23 mouse cellular contexts compared by ENCODE assay signal in the genomic region with DNA sequence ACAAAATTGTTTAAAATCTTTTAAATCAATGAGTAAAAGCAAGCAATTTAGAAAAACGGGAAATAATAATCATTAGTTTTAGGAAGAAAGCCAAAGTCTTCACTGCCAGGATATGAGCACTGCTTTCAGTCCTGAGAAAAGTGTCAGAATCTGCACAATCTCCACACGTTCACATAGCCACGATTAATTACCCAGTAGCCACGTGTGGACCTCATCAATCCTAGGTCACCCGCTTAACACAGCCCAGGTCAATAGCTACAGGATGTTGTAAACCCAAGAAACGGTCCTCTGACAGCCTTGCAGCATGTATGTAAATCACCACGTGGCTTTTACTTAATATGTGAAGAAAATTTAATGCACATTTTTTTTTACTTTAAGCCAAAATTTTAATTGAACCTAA.
A peak's percentile ranks its signal among the peaks of the same experiment; 100 is the strongest.
DNase-seq lines count a peak whose midpoint lies in the region; ATAC-seq and TF ChIP-seq lines count a peak whose summit lies in the region.
"Had no signal": no experiment of that assay in that cellular context is flagged by ENCODE, and none has a peak within 500 bp of the region (broad histone marks: within the 10 kb centered on the region; RNA-seq: fewer than 3 reads in every experiment).

No protein-coding gene starts in this region.

- WGBS in forebrain, embryonic 10.5 days, result 71% methylated on average over 7 of the region's 7 CpGs
- 16% methylated on average over 7 of the region's 7 CpGs for WGBS in forebrain, postnatal 0 days
- 41% methylated on average over 7 of the region's 7 CpGs for WGBS in neural tube, embryonic 11.5 days
- 16% methylated on average over 7 of the region's 7 CpGs for WGBS in forebrain, embryonic 15.5 days
- 47% methylated on average over 7 of the region's 7 CpGs for WGBS in midbrain, embryonic 13.5 days

- no peaks in the 10 kb centered on the region for H3K36me3 ChIP-seq in forebrain, embryonic 10.5 days (replicated peaks)
- H3K36me3 ChIP-seq in forebrain, postnatal 0 days (ENCODE audit: insufficient read depth), result no peaks in the 10 kb centered on the region
- no peaks in the 10 kb centered on the region for H3K36me3 ChIP-seq in neural tube, embryonic 11.5 days (ENCODE audit: control insufficient read depth, insufficient read depth, low read length)
- no peaks in the 10 kb centered on the region for H3K36me3 ChIP-seq in forebrain, embryonic 15.5 days
- H3K36me3 ChIP-seq in midbrain, embryonic 13.5 days, result no peaks in the 10 kb centered on the region
- H3K36me3 ChIP-seq: liver, embryonic 12.5 days had no signal

- no peak overlapping the region for H3K9ac ChIP-seq in forebrain, postnatal 0 days
- H3K9ac ChIP-seq in neural tube, embryonic 11.5 days (ENCODE audit: low read length), result no peak overlapping the region
- H3K9ac ChIP-seq in forebrain, embryonic 15.5 days (replicated peaks), result no peak overlapping the region
- H3K9ac ChIP-seq in midbrain, embryonic 13.5 days (replicated peaks), result no peak overlapping the region
- H3K9ac ChIP-seq: liver, embryonic 12.5 days had no signal

- H3K9me3 ChIP-seq in forebrain, embryonic 10.5 days, result no peaks in the 10 kb centered on the region
- H3K9me3 ChIP-seq in forebrain, postnatal 0 days (ENCODE audit: low read length), result no peaks in the 10 kb centered on the region
- no peaks in the 10 kb centered on the region for H3K9me3 ChIP-seq in neural tube, embryonic 11.5 days (ENCODE audit: control insufficient read depth, low read length)
- no peaks in the 10 kb centered on the region for H3K9me3 ChIP-seq in forebrain, embryonic 15.5 days
- H3K9me3 ChIP-seq in midbrain, embryonic 13.5 days, result no peaks in the 10 kb centered on the region
- H3K9me3 ChIP-seq: liver, embryonic 12.5 days; megakaryocyte, embryonic 14.5 days had no signal

- no peaks in the 10 kb centered on the region for H3K27me3 ChIP-seq in forebrain, embryonic 10.5 days (ENCODE audit: poor library complexity, severe bottlenecking)
- no peaks in the 10 kb centered on the region for H3K27me3 ChIP-seq in forebrain, postnatal 0 days (ENCODE audit: insufficient read depth, low read length)
- no peaks in the 10 kb centered on the region for H3K27me3 ChIP-seq in neural tube, embryonic 11.5 days (ENCODE audit: control insufficient read depth, insufficient read depth, low read length)
- H3K27me3 ChIP-seq in forebrain, embryonic 15.5 days, result no peaks in the 10 kb centered on the region
- no peaks in the 10 kb centered on the region for H3K27me3 ChIP-seq in midbrain, embryonic 13.5 days
- H3K27me3 ChIP-seq: liver, embryonic 12.5 days; megakaryocyte, embryonic 14.5 days; Patski had no signal

- H3K4me1 ChIP-seq in forebrain, embryonic 10.5 days, result peaks cover 13% of the 10 kb centered on the region
- H3K4me1 ChIP-seq in forebrain, postnatal 0 days (ENCODE audit: insufficient read depth), result no peaks in the 10 kb centered on the region
- H3K4me1 ChIP-seq in neural tube, embryonic 11.5 days (ENCODE audit: control insufficient read depth, insufficient read depth, low read length), result no peaks in the 10 kb centered on the region
- H3K4me1 ChIP-seq in forebrain, embryonic 15.5 days, result peaks cover 10% of the 10 kb centered on the region
- peaks cover 7% of the 10 kb centered on the region for H3K4me1 ChIP-seq in midbrain, embryonic 13.5 days (replicated peaks)
- H3K4me1 ChIP-seq: liver, embryonic 12.5 days; megakaryocyte, embryonic 14.5 days had no signal

- ATAC-seq in forebrain, postnatal 0 days, result no peak
- peak; percentile 69 for ATAC-seq in neural tube, embryonic 11.5 days (ENCODE audit: insufficient read depth, low FRiP score, low TSS enrichment)
- peak; percentile 53; the same call in 1 of the 2 replicates for ATAC-seq in forebrain, embryonic 15.5 days (replicated peaks)
- peak; percentile 69 for ATAC-seq in midbrain, embryonic 13.5 days
- ATAC-seq: CD4-positive, CD25-positive, alpha-beta regulatory T cell, adult 4 months; liver, embryonic 12.5 days; Patski had no signal

- no peak for DNase-seq in forebrain, embryonic 10.5 days (ENCODE audit: extremely low spot score, low spot score)
- no peak for DNase-seq in forebrain, postnatal 0 days
- no peak for DNase-seq in neural tube, embryonic 11.5 days (ENCODE audit: low spot score)
- no peak for DNase-seq in neural tube, embryonic 10.5 days (ENCODE audit: extremely low spot score, low spot score)
- DNase-seq in frontal cortex, postnatal 25 days (ENCODE audit: low spot score in 2 of 2), result no peak
- DNase-seq in frontal cortex, postnatal 14 days (ENCODE audit: low spot score in 2 of 2), result no peak
- DNase-seq: adrenal gland, postnatal 10 days; cerebellum, postnatal 10 days; gastrocnemius, postnatal 10 days; heart, adult 2 months; kidney, adult 8-10 months; kidney, postnatal 14 days; left cerebral cortex, postnatal 4 days; lung, adult 2 months; spleen, adult 18-20 months; thymus, postnatal 25 days had no signal

- no peak for TF ChIP-seq CTCF in forebrain, postnatal 0 days (IDR thresholded peaks at IDR 0.05; ENCODE audit: low read depth)

- no peak overlapping the region for H3K4me2 ChIP-seq in forebrain, postnatal 0 days (ENCODE audit: low read depth)
- no peak overlapping the region for H3K4me2 ChIP-seq in neural tube, embryonic 11.5 days (ENCODE audit: low read depth)
- 0 out of 2 replicates have a peak overlapping the region, but pooled peaks have one; percentile 9 for H3K4me2 ChIP-seq in forebrain, embryonic 15.5 days (replicated peaks)
- H3K4me2 ChIP-seq in midbrain, embryonic 13.5 days (replicated peaks), result no peak overlapping the region
- H3K4me2 ChIP-seq: liver, embryonic 12.5 days had no signal

- H3K4me3 ChIP-seq in forebrain, embryonic 10.5 days, result no peak overlapping the region
- no peak overlapping the region for H3K4me3 ChIP-seq in forebrain, postnatal 0 days (ENCODE audit: low read depth, low read length)
- H3K4me3 ChIP-seq in neural tube, embryonic 11.5 days (ENCODE audit: low read depth, low read length), result no peak overlapping the region
- no peak overlapping the region for H3K4me3 ChIP-seq in forebrain, embryonic 15.5 days
- H3K4me3 ChIP-seq in midbrain, embryonic 13.5 days (replicated peaks), result no peak overlapping the region
- H3K4me3 ChIP-seq: heart, adult 2 months; left cerebral cortex, adult 2 months; liver, embryonic 12.5 days; megakaryocyte, embryonic 14.5 days had no signal

- peak overlapping the region; percentile 25; the same call in 1 of the 2 replicates for H3K27ac ChIP-seq in forebrain, embryonic 10.5 days
- no peak overlapping the region for H3K27ac ChIP-seq in forebrain, postnatal 0 days (ENCODE audit: low read depth, low read length)
- no peak overlapping the region for H3K27ac ChIP-seq in neural tube, embryonic 11.5 days (ENCODE audit: low read depth, low read length)
- 0 out of 2 replicates have a peak overlapping the region, but pooled peaks have one; percentile 42 for H3K27ac ChIP-seq in forebrain, embryonic 15.5 days (replicated peaks)
- no peak overlapping the region for H3K27ac ChIP-seq in midbrain, embryonic 13.5 days
- H3K27ac ChIP-seq: heart, adult 2 months; left cerebral cortex, adult 2 months; liver, embryonic 12.5 days had no signal

Comparison
In these comparisons a context has a peak if more than half of its experiments do, and no peak if none do; other contexts are left out.
1. H3K27ac ChIP-seq: peak in forebrain, embryonic 10.5 days (single experiment) and forebrain, embryonic 15.5 days (single experiment); none in forebrain, postnatal 0 days (single experiment), neural tube, embryonic 11.5 days (single experiment) and midbrain, embryonic 13.5 days (single experiment).